Mouse (Mus musculus) small intestine, adult 2 months (tissue): ENCODE measurements around the gene Dnajc25. TPM values are rescaled to one million over a fixed set of nuclear protein-coding genes. Genes with fewer than 3 reads are reported as not detected.

Source experiments
- H3K27ac ChIP-seq: fragments of 200-500 bp; 2 replicates; pipeline ENCODE4 v1.5.1; 2012; ENCODE audit warnings: low read depth, low read length, control low read depth, inconsistent platforms; ENCODE audit not compliant: insufficient read depth
- H3K27me3 ChIP-seq: fragments of 200-500 bp; 2 replicates; pipeline ENCODE4 v1.6.1; 2012; ENCODE audit warnings: mild to moderate bottlenecking, moderate library complexity, low read length, inconsistent platforms; ENCODE audit not compliant: control insufficient read depth, insufficient read depth
- H3K36me3 ChIP-seq: fragments of 200-500 bp; 2 replicates; pipeline ENCODE4 v1.6.1; 2012; ENCODE audit warnings: mild to moderate bottlenecking, low read length, control low read depth, inconsistent platforms; ENCODE audit not compliant: control insufficient read depth, insufficient read depth
- H3K4me1 ChIP-seq: fragments of 200-500 bp; 2 replicates; pipeline ENCODE4 v1.6.1; 2012; ENCODE audit warnings: low read length, inconsistent platforms, mixed read lengths; ENCODE audit not compliant: control insufficient read depth, insufficient read depth, insufficient read length
- H3K4me3 ChIP-seq: fragments of 200-500 bp; 2 replicates; pipeline ENCODE4 v1.5.1; 2012; ENCODE audit warnings: low read depth, mild to moderate bottlenecking, control low read depth, inconsistent platforms, low read length, moderate library complexity
- CTCF ChIP-seq: fragments of 200-500 bp; IDR thresholded peaks from 2 replicates; pipeline ENCODE4 v1.5.1; 2012; ENCODE audit warnings: low read depth, mild to moderate bottlenecking, control low read depth, inconsistent platforms, low read length, moderate library complexity, mixed read lengths; ENCODE audit not compliant: insufficient replicate concordance, insufficient read length; ENCODE audit errors: extremely low read depth
- POLR2A ChIP-seq: fragments of 200-500 bp; IDR thresholded peaks from 2 replicates; pipeline ENCODE4 v1.6.1; 2012; ENCODE audit warnings: low read depth, mild to moderate bottlenecking, control low read depth, inconsistent platforms, low read length, moderate library complexity
- WGBS: fragments of 180-500 bp; shearing (Covaris S2); methylation state at CpG from one replicate; pipeline ENCODE4 v1.1.7; 2018; 5-methylcytosine and 5-hydroxymethylcytosine counted together
- polyA plus RNA-seq: library from polyadenylated mRNA; depleted of rRNA; stranded (reverse); fragments of >200 nt; gene quantifications from 2 replicates; pipeline ENCODE4 v1.2.3, GENCODE M21; 2012; rRNA removed

Gene Dnajc25
- polyA plus RNA-seq, 1 experiment = 4.2 TPM

DNA sequence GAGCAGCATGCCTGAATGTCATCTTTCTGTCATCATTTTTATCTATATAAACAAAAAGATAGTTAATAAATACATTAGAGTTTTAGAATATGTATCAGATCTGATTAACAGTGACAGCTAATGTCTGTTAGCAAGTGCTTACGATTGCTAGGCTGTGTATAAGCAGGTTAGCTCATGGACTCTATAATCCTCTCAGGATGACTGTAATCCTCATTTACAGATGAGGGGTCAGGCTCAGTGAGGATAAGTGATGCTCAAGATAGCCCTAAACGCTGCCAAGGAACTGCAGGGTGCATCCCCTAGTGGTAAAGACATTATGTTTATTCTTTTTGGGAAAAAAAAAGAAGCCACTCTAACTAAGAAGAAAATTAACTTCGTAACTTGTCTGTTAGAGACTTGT, 74.4 kb downstream of the Dnajc25 start:
- H3K27me3 ChIP-seq = no peaks in the 10 kb centered on the region
- no peak overlapping the region for H3K4me3 ChIP-seq
- no peaks in the 10 kb centered on the region for H3K36me3 ChIP-seq
- 50% methylated on average over 3 of the region's 3 CpGs for WGBS
- no peak for TF ChIP-seq POLR2A
- TF ChIP-seq CTCF = no peak
- no peak overlapping the region for H3K27ac ChIP-seq
- no peaks in the 10 kb centered on the region for H3K4me1 ChIP-seq

Other genes starting within 250 kb of the Dnajc25 start
- gene Olfr267, start 207.3 kb upstream of the Dnajc25 start, polyA plus RNA-seq = not detected in 2 replicates
- gene Ecpas, start 82.3 kb upstream of the Dnajc25 start, polyA plus RNA-seq = 13.5 and 25.8 TPM in 2 replicates
- gene Zkscan16, start 51.4 kb upstream of the Dnajc25 start, polyA plus RNA-seq = not detected in 2 replicates
- 9.9 and 11.2 TPM in 2 replicates for gene Ptgr1, start 7.9 kb upstream of the Dnajc25 start, polyA plus RNA-seq
- 0.96 TPM in 1 of 2 replicates, not detected in the other for gene Gm20503, start 8.1 kb downstream of the Dnajc25 start, polyA plus RNA-seq
- 7.1 and 13.0 TPM in 2 replicates for gene Gng10, start 40.0 kb downstream of the Dnajc25 start, polyA plus RNA-seq
- 0.04 TPM in 1 of 2 replicates, not detected in the other for gene AI481877, start 143.9 kb downstream of the Dnajc25 start, polyA plus RNA-seq
- gene Ugcg, start 194.2 kb downstream of the Dnajc25 start, polyA plus RNA-seq = 9.6 and 109 TPM in 2 replicates